Mouse (Mus musculus) c-Kit-positive CD71-positive TER-119-positive erythroid progenitor cells, embryonic 14.5 days (primary cell): ENCODE results near the gene Itpkb.

Experiments used
- DNase-seq: peaks from one replicate; pipeline ENCODE4 v3.0.0-alpha.2; 2013; ENCODE audit warnings: low spot score

Itpkb gene

GRCm38 (mm10) chr1:180343434-180344210 is 13.3 kb downstream of the Itpkb start:
- DNase-seq: no peak

DNA sequence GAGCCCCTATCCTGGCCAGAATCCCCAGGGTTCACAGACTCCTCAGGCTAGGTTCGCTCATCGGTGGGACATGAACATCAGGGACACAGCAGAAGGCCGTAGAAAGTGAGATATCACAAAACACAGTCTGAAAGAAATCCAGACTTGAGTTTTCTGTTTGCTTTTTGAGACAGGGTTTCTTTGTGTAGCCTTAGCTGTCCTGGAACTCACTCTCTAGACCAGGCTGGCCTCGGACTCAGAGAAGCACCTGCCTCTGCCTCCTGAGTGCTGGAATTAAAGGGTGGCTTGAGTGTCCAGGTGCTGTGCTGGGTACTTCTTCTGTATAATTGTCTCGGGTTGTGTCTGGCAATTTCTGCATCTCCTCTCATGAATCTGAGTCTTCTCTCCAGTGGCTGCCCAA is 14.8 kb downstream of the Itpkb start:
- no peak for DNase-seq

- DNase-seq: no peak
Measured at GRCm38 (mm10) chr1:180347059-180347458, 16.8 kb downstream of the Itpkb start.

DNA sequence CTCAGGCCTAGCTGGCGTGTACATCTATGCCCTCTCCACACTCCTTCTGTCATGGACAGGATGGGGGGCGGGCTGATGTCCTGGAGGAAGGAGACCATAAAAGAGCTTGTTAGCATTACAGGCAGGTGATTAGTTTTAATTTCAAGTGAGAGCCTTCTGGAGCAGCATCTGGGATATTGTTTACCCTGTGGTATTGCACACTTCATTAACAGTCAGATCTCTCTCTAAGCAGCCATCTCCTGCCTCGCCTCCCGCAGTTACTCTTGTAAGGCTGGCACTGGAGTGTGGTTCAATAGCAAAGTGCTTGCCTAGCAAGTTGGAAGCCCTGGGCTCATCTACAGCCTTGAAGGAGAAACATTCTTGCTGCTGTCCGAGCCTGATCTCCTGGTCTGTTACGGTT is 17.6 kb downstream of the Itpkb start:
- DNase-seq: no peak

DNA sequence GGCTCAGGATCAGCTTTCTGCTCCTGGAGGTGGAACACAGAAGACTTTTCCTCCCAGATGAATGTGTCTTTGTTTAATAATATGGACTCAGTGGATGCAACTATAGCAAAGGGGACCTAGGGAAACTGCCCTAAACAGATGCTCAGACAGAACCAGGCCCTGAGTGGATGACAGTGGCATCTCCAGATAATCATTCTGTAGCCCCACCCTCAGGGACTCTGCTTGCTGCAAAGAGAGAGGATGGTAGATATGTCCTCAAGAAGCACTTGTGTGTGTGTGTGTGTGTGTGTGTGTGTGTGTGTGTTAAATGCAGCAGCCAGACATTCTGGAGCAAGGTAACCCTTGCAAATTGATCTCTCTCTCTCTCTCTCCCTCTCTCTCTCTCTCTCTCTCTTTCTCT is 18.8 kb downstream of the Itpkb start:
- DNase-seq: no peak

GRCm38 (mm10) chr1:180352258-180352657 is 22.0 kb downstream of the Itpkb start:
- DNase-seq: no peak

DNA sequence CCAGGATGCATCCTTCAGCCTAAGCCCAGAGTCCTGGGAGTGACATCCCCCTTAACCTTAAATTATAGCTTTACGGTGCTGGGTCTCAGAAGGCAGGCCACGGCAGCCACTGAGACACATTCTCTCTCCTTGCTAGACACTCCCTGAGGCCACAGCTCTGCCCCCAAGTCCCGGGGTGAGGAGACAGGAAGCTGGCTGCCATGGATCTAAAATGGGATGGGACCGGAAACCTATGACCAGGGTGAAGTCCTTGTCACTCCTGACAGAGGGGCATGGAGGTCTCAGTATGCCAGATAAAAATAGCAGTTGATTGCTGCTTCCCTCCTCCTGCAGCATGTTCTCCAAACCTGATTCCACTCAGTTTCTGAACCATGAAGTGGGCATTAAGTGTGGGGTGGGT is 23.8 kb downstream of the Itpkb start:
- DNase-seq: no peak

DNA sequence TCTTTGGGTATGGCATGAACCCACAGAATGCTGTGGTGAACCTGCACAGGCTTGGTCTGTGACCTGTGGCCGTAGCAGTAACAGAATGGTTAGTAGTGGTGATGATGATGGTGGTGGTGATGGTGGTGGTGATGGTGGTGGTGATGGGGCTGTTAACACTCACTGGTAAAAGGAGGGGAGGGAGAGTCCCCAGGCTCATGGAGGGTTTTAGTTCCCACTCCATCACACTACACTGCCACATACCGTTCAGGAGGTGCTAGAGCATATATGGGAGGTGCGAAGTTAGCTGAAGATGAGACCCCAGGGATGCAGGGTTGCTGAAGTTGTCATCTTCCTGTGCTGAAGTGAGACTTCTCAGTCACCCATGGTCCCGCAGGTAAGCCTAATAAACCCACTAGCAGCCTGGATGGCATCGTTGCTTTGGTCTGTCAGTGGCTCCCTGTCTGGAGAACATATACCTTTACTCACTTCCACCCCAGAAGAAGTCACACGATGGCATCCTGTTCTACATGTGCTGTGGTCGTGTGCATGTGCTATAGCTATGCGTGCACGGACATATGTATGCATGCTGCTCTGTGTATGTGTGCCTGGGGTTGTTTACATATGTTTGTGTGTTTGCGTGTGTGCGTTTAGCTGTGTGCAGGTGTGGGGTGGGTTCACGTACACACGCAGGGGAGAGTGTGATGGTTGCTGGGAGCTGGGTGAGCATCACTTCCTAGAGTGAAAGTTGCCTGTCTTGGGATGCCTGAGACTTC is 24.9 kb downstream of the Itpkb start:
- no peak for DNase-seq

DNA sequence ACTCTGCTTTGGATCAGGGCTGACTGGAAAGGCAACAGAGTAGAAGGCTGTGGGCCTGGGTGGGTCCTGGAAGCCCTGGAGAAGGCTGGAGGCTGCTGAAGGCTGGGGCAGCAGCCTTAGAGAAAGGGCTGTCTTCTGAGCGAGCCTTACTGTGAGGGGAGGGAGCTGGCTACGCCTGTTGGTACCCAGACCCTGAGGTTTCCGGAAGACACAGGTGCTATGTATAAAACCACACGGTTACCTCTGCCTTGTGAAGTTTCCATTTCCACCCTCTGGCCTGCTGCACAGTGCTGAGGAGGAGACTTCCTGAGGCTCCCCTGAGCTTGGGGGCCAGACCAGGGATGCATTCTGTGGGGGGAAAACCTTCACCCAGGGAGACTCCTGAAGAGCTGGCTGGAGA is 25.9 kb downstream of the Itpkb start:
- DNase-seq: no peak

DNA sequence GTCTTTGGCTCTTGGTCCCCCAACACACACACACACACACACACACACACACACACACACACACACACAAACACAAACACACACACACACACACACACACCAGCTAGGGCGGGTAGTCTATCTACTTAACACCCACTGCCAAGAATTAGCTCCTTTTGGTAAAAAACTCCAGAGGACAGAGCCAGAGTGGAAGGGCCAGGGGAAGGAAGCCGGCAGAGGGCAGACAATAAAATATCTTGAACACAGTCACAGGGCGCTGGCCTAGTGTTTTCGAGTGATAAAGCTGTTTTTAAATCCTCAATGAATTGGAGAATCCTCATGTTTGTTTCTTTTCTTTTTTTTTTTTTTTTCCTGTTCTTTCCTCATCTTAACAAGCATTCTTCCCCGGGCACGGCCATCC is 26.6 kb downstream of the Itpkb start:
- no peak for DNase-seq

GRCm38 (mm10) chr1:180357893-180358331 is 27.6 kb downstream of the Itpkb start:
- DNase-seq: no peak

DNA sequence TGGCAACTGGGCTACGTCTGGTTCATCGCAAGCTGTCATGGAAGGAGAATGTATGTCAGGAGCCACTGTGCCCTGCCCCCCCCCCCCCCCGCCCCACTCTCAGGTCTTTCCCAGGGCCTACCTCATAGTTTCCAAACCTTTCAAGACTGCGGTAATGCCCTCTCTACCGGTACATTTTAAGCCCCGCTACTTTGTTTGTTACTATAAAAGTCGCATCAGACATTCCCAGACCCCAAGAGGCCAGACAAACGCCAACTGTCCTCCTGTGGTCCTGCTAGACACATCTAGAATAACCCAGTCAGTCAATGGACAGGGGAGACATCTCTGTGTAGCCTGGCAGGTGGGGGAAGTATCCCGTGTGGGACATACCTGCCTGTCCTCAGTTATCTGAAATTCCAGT is 28.2 kb downstream of the Itpkb start:
- no peak for DNase-seq

GRCm38 (mm10) chr1:180359311-180359710 is 29.0 kb downstream of the Itpkb start:
- no peak for DNase-seq

- no peak for DNase-seq
Measured at GRCm38 (mm10) chr1:180362176-180362575, 31.9 kb downstream of the Itpkb start.

- no peak for DNase-seq
Measured at GRCm38 (mm10) chr1:180362844-180363243, 32.6 kb downstream of the Itpkb start.

- no peak for DNase-seq
Measured at GRCm38 (mm10) chr1:180363317-180363716, 33.0 kb downstream of the Itpkb start.

- no peak for DNase-seq
Measured at GRCm38 (mm10) chr1:180364005-180364404, 33.7 kb downstream of the Itpkb start.

DNA sequence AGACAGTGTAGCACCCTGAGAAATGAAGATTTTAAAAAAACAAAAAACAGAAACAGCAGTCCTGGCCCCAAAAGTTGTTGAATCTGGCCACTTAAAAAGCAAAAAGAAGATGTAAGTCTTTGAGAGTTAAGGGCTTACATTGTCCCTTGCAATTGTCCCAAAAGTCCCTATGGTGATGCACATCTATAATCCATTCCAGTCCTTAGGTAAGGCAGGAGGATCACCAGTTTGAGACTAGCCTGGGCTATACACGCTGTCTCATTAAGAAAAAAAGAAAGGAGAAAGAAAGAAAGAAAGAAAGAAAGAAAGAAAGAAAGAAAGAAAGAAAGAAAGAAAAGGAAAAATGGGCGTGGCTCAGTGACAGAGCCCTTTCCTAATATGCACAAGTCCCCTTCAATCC is 34.4 kb downstream of the Itpkb start:
- no peak for DNase-seq

DNA sequence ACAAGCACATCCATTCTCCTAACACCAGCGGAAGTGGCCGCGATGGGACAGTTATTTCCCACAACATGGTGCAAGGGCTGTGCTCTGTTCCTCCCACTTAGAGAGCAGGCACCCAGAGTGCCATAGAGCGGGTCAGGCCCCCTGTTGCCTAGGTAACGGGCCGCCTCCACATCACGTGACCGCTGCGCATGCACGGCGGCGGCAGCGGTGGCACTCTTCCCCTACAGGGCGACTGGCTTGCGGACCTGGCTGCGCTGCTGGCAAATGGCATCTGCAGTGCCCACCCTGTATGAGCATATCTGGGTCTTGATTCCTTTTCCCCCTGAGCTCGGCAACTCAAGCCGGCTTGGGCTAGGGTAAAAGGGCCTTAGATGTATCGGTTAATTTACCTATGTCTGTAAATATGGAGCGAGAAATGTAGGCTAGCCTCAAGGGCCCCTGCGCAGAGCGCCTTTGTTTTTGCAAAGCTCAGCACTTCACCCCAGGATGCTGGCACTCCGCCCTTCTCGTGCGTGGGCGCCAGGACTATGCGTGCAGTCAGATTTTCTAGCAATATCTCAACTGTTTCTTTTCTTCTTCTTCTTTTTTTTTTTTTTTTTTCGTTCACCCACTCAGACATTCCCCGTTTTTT is 35.0 kb downstream of the Itpkb start:
- DNase-seq: peak; percentile 88

DNA sequence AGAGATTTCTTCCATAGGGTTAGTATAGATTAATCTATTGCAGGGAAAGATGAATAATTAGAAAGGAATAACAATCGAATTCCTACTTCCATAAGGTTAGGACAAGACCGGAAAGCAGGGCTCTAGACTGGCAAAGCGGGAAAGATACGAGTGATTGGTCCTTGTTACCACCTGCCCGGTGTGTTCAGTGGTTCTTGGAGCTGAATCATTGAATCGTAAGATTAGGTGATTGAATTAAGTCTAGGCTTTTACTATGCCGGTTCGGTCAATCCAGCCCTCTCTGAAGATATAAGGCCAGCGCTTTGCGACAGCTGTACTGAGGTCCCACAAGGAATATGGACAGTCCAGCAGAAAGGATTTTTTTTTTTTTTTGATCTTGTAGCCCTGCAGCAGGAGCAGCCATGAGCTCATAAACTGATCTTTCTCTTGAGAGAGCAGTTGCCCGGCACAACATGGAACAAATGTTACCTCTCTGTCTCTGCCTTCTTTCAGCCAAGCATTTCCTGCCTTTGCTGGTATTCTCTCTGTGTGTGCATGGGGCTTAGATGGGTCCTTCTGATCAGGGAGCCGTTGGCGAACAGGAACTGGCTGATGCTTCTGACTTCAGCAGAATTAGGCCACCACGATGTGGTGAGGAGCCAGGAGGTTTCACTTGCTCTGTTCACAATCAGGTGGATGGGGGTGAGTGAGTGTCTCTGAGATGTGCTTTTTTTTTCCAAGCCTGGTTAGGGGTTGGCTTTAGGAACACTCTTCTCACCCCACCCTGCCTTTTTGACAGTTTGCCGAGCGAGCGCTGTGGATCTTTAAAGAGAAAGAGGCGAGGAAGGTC is 35.9 kb downstream of the Itpkb start:
- no peak for DNase-seq

DNA sequence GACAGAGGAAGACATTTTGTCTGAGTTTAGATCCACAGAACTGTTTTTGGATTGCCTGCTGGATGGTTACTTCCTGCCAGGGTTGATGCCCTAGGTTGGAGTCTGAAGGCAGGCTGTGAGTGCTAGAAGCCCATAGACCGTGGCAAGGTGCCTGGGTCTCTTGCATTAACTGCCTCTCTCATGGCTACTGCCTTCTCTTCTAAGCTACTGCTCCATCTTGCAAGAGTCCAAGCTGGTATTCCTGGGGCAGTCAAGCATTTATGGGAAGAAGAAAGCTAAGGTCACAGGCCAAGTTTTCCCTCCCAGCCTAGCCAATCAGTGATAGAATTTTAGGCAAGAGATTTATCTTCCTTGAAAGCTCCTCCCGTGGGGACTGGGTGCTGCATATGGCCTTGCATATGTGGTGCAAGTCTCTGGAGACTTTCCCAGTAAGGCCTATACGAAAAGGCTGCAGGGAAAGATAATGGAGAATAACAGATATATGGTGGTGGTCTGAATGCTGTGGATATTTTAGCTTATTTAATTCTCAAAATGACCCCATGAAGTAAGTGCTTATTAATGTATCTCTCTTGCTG is 36.8 kb downstream of the Itpkb start:
- no peak for DNase-seq

DNA sequence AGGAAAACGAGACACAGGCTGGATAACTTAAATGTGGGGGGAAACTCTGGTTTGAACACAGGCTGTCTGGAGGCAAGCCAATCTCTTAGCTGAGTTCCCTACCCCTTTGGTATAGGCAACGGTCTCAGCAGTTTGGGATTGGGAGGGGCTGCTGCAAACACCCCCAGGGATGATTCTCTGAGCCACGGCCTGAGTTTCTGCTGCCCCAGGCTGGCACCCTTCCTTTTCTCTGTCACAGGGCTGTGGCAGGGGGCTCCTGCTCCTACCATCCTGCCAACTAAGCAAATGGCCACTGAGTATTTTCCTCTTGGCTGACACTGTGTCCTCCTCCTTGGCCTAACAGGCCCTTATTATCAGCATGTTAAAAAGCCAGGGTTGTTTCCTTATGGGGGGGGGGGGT is 37.3 kb downstream of the Itpkb start:
- DNase-seq: no peak
